Mouse (Mus musculus): ENCODE results near the gene Nr1d1.

- TF ChIP-seq ZNF384 (IDR thresholded peaks at IDR 0.05; ENCODE audit: low read depth, low read length) (no peak), MAFK (IDR thresholded peaks at IDR 0.05; ENCODE audit: insufficient read depth, low read depth, low read length) (no peak), ZC3H11A (IDR thresholded peaks at IDR 0.05; ENCODE audit: borderline replicate concordance, low read depth, low read length) (no peak), HCFC1 (IDR thresholded peaks at IDR 0.05; ENCODE audit: borderline replicate concordance, insufficient read depth, low read length) (no peak)
Measured at GRCm38 (mm10) chr11:98746855-98747693, 28.1 kb downstream of the Nr1d1 start.

All from ES-E14 (cell line).